Mouse (Mus musculus): ENCODE data around the gene Kif6. TPM values are rescaled to one million over a fixed set of nuclear protein-coding genes. Genes with fewer than 3 reads are reported as not detected.

Gene Kif6
- polyA plus RNA-seq, 1 experiment from 2014 or later, result 2.2 TPM

DNA sequence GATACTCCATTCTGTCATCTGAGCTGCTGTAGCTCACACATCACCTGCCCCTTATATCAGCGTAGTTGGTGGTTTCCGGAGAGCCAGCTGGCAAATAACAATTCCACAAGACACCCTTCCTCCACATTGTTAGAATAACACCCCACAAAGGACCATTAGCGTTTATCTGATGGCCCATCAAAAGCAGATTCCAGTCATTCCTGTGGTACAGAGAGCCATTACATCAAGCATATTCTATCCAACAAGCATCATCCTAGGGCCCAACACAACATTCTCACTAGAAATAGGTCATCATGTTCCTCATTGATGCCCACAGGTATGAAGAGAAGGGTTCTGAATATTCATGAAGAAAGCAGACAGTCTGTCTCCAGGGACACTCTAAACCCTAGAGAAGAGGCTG is 236.3 kb downstream of the Kif6 start:
- H3K4me1 ChIP-seq (ENCODE audit: insufficient read depth, low read length), result no peaks in the 10 kb centered on the region
- H3K36me3 ChIP-seq (ENCODE audit: insufficient read depth, low read length), result no peaks in the 10 kb centered on the region
- no peaks in the 10 kb centered on the region for H3K9me3 ChIP-seq (ENCODE audit: low read length)

DNA sequence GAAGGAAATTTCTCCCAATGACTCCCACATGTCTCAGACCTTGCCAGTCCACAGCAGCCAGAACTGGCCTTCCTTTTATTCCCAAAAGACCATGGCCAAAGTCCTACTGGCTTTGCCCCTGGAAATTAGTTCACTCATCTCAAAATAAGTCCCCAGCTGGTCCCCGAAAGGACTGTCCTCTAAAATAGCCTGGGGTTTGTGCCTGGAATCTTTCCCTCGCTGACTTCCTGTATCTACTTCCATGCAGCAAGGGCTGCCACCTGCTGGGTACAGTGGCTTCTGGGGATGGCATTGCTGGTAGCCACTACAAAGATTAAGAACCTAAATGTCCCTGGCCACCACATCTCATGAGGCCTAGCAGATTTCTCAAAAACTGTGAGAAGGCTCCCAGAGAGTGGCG is 237.2 kb downstream of the Kif6 start:
- no peak overlapping the region for H3K4me3 ChIP-seq (ENCODE audit: low read length)
- no peak overlapping the region for H3K9ac ChIP-seq (replicated peaks; ENCODE audit: low read length)
- no peaks in the 10 kb centered on the region for H3K4me1 ChIP-seq (ENCODE audit: insufficient read depth, low read length)
- no peaks in the 10 kb centered on the region for H3K27me3 ChIP-seq (ENCODE audit: insufficient read depth, low read length)
- no peaks in the 10 kb centered on the region for H3K36me3 ChIP-seq (ENCODE audit: insufficient read depth, low read length)
- H3K27ac ChIP-seq (ENCODE audit: low read length), result no peak overlapping the region
- WGBS, result 74% methylated on average over 3 of the region's 3 CpGs
- H3K4me2 ChIP-seq (replicated peaks; ENCODE audit: low read depth, low read length), result no peak overlapping the region
- ATAC-seq (ENCODE audit: low FRiP score, low TSS enrichment), result no peak
- H3K9me3 ChIP-seq (ENCODE audit: low read length), result no peaks in the 10 kb centered on the region

More for the DNA sequence above, 236.3 kb downstream of the Kif6 start:
- ATAC-seq (ENCODE audit: low FRiP score, low TSS enrichment), result no peak
- 53% methylated on average over 3 of the region's 3 CpGs for WGBS
- H3K27me3 ChIP-seq (ENCODE audit: insufficient read depth, low read length), result no peaks in the 10 kb centered on the region
- H3K9ac ChIP-seq (replicated peaks; ENCODE audit: low read length), result no peak overlapping the region
- no peak overlapping the region for H3K4me3 ChIP-seq (ENCODE audit: low read length)
- no peak overlapping the region for H3K27ac ChIP-seq (ENCODE audit: low read length)
- no peak overlapping the region for H3K4me2 ChIP-seq (replicated peaks; ENCODE audit: low read depth, low read length)

GRCm38 (mm10) chr17:49855785-49856184 is 240.8 kb downstream of the Kif6 start:
- Histone ChIP-seq H3K4me1 (ENCODE audit: insufficient read depth, low read length) (no peaks in the 10 kb centered on the region), H3K36me3 (ENCODE audit: insufficient read depth, low read length) (no peaks in the 10 kb centered on the region), H3K27me3 (ENCODE audit: insufficient read depth, low read length) (no peaks in the 10 kb centered on the region), H3K4me3 (ENCODE audit: low read length) (no peak overlapping the region), H3K9me3 (ENCODE audit: low read length) (no peaks in the 10 kb centered on the region), H3K9ac (replicated peaks; ENCODE audit: low read length) (no peak overlapping the region), H3K27ac (ENCODE audit: low read length) (no peak overlapping the region), H3K4me2 (replicated peaks; ENCODE audit: low read depth, low read length) (no peak overlapping the region)
- peak; percentile 42; the same call in 1 of the 2 replicates for ATAC-seq (ENCODE audit: low FRiP score, low TSS enrichment)
- 32% methylated on average over 4 of the region's 4 CpGs for WGBS

GRCm38 (mm10) chr17:49860057-49860816 is 245.3 kb downstream of the Kif6 start:
- ATAC-seq (ENCODE audit: low FRiP score, low TSS enrichment), result no peak
- no peak overlapping the region for H3K27ac ChIP-seq (ENCODE audit: low read length)
- H3K36me3 ChIP-seq (ENCODE audit: insufficient read depth, low read length), result no peaks in the 10 kb centered on the region
- H3K4me1 ChIP-seq (ENCODE audit: insufficient read depth, low read length), result 0 out of 2 replicates have a peak, but pooled peaks cover 3% of the 10 kb centered on the region
- WGBS, result 84% methylated on average over 10 of the region's 10 CpGs
- H3K27me3 ChIP-seq (ENCODE audit: insufficient read depth, low read length), result no peaks in the 10 kb centered on the region
- H3K9ac ChIP-seq (replicated peaks; ENCODE audit: low read length), result no peak overlapping the region
- no peak overlapping the region for H3K4me2 ChIP-seq (replicated peaks; ENCODE audit: low read depth, low read length)
- no peaks in the 10 kb centered on the region for H3K9me3 ChIP-seq (ENCODE audit: low read length)
- H3K4me3 ChIP-seq (ENCODE audit: low read length), result no peak overlapping the region

DNA sequence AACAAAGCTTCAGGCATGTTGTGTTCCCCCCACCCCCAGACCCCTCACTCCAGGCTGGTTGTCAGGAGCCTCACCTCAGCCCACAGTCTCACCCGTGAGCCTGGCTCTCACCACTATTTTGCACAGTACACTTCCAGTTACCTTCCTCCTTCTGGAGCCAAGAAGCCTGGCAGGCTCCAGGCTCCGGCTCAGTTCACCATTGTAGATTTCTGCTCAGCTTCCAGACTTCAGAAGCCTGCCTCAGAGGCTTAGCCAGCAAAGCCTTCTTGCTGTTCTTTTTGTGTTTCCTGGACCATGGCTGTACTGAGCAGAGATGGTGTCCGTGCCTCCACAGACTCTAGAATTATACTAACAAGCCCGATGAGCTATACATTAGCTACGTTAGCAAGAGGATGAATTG is 248.7 kb downstream of the Kif6 start:
- ATAC-seq (ENCODE audit: low FRiP score, low TSS enrichment), result no peak
- 58% methylated on average over 5 of the region's 5 CpGs for WGBS

DNA sequence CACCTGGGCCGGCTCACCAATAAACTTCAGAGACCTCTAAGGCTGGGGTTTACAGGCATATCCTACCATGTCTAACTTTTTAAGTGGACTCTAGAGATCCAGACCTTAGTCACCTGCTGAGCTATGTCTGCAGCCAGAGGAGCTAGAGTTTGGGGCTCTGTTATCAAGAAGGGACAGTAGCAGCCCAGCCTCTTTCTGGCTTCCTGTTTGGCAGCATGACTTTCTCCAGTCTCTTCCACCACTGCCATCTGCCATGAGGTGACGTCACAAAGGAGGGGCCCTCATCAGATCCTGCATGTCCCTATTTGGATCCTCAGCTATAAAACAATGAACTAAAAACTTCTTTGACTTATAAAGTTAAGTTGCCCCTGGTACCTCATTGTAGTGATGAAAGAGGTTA is 250.7 kb downstream of the Kif6 start:
- no peaks in the 10 kb centered on the region for H3K9me3 ChIP-seq (ENCODE audit: low read length)
- 85% methylated on average over 2 of the region's 2 CpGs for WGBS
- no peak overlapping the region for H3K27ac ChIP-seq (ENCODE audit: low read length)
- no peak overlapping the region for H3K4me3 ChIP-seq (ENCODE audit: low read length)
- H3K27me3 ChIP-seq (ENCODE audit: insufficient read depth, low read length), result no peaks in the 10 kb centered on the region; the same call in 1 of the 2 replicates
- H3K9ac ChIP-seq (replicated peaks; ENCODE audit: low read length), result no peak overlapping the region
- H3K4me2 ChIP-seq (replicated peaks; ENCODE audit: low read depth, low read length), result no peak overlapping the region
- 0 out of 2 replicates have a peak, but pooled peaks cover 6% of the 10 kb centered on the region for H3K4me1 ChIP-seq (ENCODE audit: insufficient read depth, low read length)
- no peaks in the 10 kb centered on the region for H3K36me3 ChIP-seq (ENCODE audit: insufficient read depth, low read length)
- ATAC-seq (ENCODE audit: low FRiP score, low TSS enrichment), result no peak

More for the DNA sequence above, 248.7 kb downstream of the Kif6 start:
- Histone ChIP-seq H3K4me2 (replicated peaks; ENCODE audit: low read depth, low read length) (no peak overlapping the region), H3K36me3 (ENCODE audit: insufficient read depth, low read length) (no peaks in the 10 kb centered on the region), H3K4me1 (ENCODE audit: insufficient read depth, low read length) (0 out of 2 replicates have a peak, but pooled peaks cover 6% of the 10 kb centered on the region), H3K4me3 (ENCODE audit: low read length) (no peak overlapping the region), H3K9ac (replicated peaks; ENCODE audit: low read length) (no peak overlapping the region), H3K9me3 (ENCODE audit: low read length) (no peaks in the 10 kb centered on the region), H3K27ac (ENCODE audit: low read length) (no peak overlapping the region), H3K27me3 (ENCODE audit: insufficient read depth, low read length) (no peaks in the 10 kb centered on the region)

GRCm38 (mm10) chr17:49866653-49867215 is 251.8 kb downstream of the Kif6 start:
- ATAC-seq (ENCODE audit: low FRiP score, low TSS enrichment), result no peak
- no peak overlapping the region for H3K27ac ChIP-seq (ENCODE audit: low read length)
- no peaks in the 10 kb centered on the region for H3K36me3 ChIP-seq (ENCODE audit: insufficient read depth, low read length)
- no peak overlapping the region for H3K9ac ChIP-seq (replicated peaks; ENCODE audit: low read length)
- H3K27me3 ChIP-seq (ENCODE audit: insufficient read depth, low read length), result no peaks in the 10 kb centered on the region; the same call in 1 of the 2 replicates
- no peak overlapping the region for H3K4me3 ChIP-seq (ENCODE audit: low read length)
- H3K9me3 ChIP-seq (ENCODE audit: low read length), result no peaks in the 10 kb centered on the region
- 0 out of 2 replicates have a peak, but pooled peaks cover 6% of the 10 kb centered on the region for H3K4me1 ChIP-seq (ENCODE audit: insufficient read depth, low read length)
- WGBS, result 54% methylated on average over 8 of the region's 8 CpGs
- H3K4me2 ChIP-seq (replicated peaks; ENCODE audit: low read depth, low read length), result no peak overlapping the region

GRCm38 (mm10) chr17:49867321-49868137 is 252.6 kb downstream of the Kif6 start:
- H3K27ac ChIP-seq (ENCODE audit: low read length), result no peak overlapping the region
- no peaks in the 10 kb centered on the region for H3K9me3 ChIP-seq (ENCODE audit: low read length)
- ATAC-seq (ENCODE audit: low FRiP score, low TSS enrichment), result no peak
- no peak overlapping the region for H3K4me2 ChIP-seq (replicated peaks; ENCODE audit: low read depth, low read length)
- H3K4me3 ChIP-seq (ENCODE audit: low read length), result no peak overlapping the region
- H3K4me1 ChIP-seq (ENCODE audit: insufficient read depth, low read length), result 0 out of 2 replicates have a peak, but pooled peaks cover 6% of the 10 kb centered on the region
- H3K27me3 ChIP-seq (ENCODE audit: insufficient read depth, low read length), result no peaks in the 10 kb centered on the region; the same call in 1 of the 2 replicates
- no peaks in the 10 kb centered on the region for H3K36me3 ChIP-seq (ENCODE audit: insufficient read depth, low read length)
- no peak overlapping the region for H3K9ac ChIP-seq (replicated peaks; ENCODE audit: low read length)
- 31% methylated on average over 13 of the region's 13 CpGs for WGBS

DNA sequence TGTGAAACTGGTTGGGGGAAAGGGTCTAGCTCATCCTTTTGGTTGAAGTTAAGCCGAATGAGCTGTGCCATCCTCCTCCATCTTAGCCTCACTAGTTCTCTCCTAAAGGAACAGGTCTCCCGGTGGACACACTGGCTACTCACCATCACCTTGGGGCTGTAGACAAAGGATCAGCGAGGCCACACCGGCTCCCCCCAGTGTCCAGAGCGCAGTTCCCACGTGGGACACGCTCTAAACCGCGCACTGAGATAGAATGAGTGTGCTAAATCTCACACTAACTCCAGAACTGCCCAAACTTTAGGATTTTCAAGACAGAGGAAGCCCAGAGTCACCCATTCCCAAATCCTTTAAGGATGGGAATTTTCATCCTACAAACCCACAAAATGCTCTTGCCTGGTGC is 254.3 kb downstream of the Kif6 start:
- H3K4me2 ChIP-seq (replicated peaks; ENCODE audit: low read depth, low read length), result no peak overlapping the region
- WGBS, result 63% methylated on average over 9 of the region's 9 CpGs
- H3K4me3 ChIP-seq (ENCODE audit: low read length), result no peak overlapping the region

More for the DNA sequence above, 254.3 kb downstream of the Kif6 start:
- H3K4me1 ChIP-seq (ENCODE audit: insufficient read depth, low read length), result 0 out of 2 replicates have a peak, but pooled peaks cover 4% of the 10 kb centered on the region
- ATAC-seq (ENCODE audit: low FRiP score, low TSS enrichment), result no peak
- no peaks in the 10 kb centered on the region; the same call in 1 of the 2 replicates for H3K27me3 ChIP-seq (ENCODE audit: insufficient read depth, low read length)
- no peaks in the 10 kb centered on the region for H3K9me3 ChIP-seq (ENCODE audit: low read length)
- no peak overlapping the region for H3K27ac ChIP-seq (ENCODE audit: low read length)
- H3K9ac ChIP-seq (replicated peaks; ENCODE audit: low read length), result no peak overlapping the region
- H3K36me3 ChIP-seq (ENCODE audit: insufficient read depth, low read length), result no peaks in the 10 kb centered on the region

Data from kidney, embryonic 16.5 days (tissue).